20 mouse cellular contexts compared by ENCODE assay signal in genomic region chr6:148548138-148548778, GRCm38 (mm10).
DNase-seq lines count a peak whose midpoint lies in the region; ATAC-seq and TF ChIP-seq lines count a peak whose summit lies in the region.
"Had no signal": no experiment of that assay in that cellular context is flagged by ENCODE, and none has a peak within 500 bp of the region (broad histone marks: within the 10 kb centered on the region; RNA-seq: fewer than 3 reads in every experiment).

No protein-coding gene starts in this region.

- H3K27ac ChIP-seq in heart, embryonic 13.5 days (replicated peaks) = peak overlapping the region; percentile 20; the same call in 1 of the 2 replicates
- no peak overlapping the region for H3K27ac ChIP-seq in heart, adult 2 months
- H3K27ac ChIP-seq in lung, embryonic 15.5 days = no peak overlapping the region
- no peak overlapping the region for H3K27ac ChIP-seq in stomach, embryonic 16.5 days (ENCODE audit: low read length)
- H3K27ac ChIP-seq in forebrain, embryonic 16.5 days (ENCODE audit: low read length) = no peak overlapping the region
- H3K27ac ChIP-seq: embryonic facial prominence, embryonic 10.5 days; forebrain, embryonic 13.5 days; gastrocnemius, adult 2 months; hindbrain, embryonic 10.5 days; hindbrain, embryonic 14.5 days had no signal

- TF ChIP-seq EP300 in heart, adult 2 months (IDR thresholded peaks at IDR 0.05; ENCODE audit: insufficient read depth, low read depth, low read length) = no peak

- no peak for DNase-seq in heart, adult 2 months
- DNase-seq in lung, postnatal 36 days = no peak
- no peak for DNase-seq in thymus, postnatal 25 days
- DNase-seq: adrenal gland, adult 2 months; adrenal gland, postnatal 25 days; cerebellum, adult 18-20 months; cerebellum, adult 9-11 months; cerebellum, postnatal 36 days; gastrocnemius, adult 2 months; gastrocnemius, postnatal 25 days; heart, postnatal 14 days had no signal

- H3K4me2 ChIP-seq in heart, embryonic 13.5 days = no peak overlapping the region
- H3K4me2 ChIP-seq in lung, embryonic 15.5 days = no peak overlapping the region
- H3K4me2 ChIP-seq in stomach, embryonic 16.5 days (ENCODE audit: low read depth, low read length) = no peak overlapping the region
- H3K4me2 ChIP-seq in forebrain, embryonic 16.5 days (ENCODE audit: low read length) = no peak overlapping the region
- H3K4me2 ChIP-seq: forebrain, embryonic 13.5 days; hindbrain, embryonic 14.5 days had no signal

- H3K4me1 ChIP-seq in heart, embryonic 13.5 days = peaks cover 34% of the 10 kb centered on the region
- H3K4me1 ChIP-seq in heart, adult 2 months (ENCODE audit: control insufficient read depth, insufficient read depth, low read length) = no peaks in the 10 kb centered on the region
- H3K4me1 ChIP-seq in lung, embryonic 15.5 days = no peaks in the 10 kb centered on the region
- H3K4me1 ChIP-seq in stomach, embryonic 16.5 days (ENCODE audit: control insufficient read depth, insufficient read depth, low read length) = peaks cover 7% of the 10 kb centered on the region; the same call in 1 of the 2 replicates
- no peaks in the 10 kb centered on the region for H3K4me1 ChIP-seq in forebrain, embryonic 16.5 days (replicated peaks; ENCODE audit: control insufficient read depth, insufficient read depth, low read length)
- H3K4me1 ChIP-seq: embryonic facial prominence, embryonic 10.5 days; forebrain, embryonic 13.5 days; hindbrain, embryonic 10.5 days had no signal

- no peaks in the 10 kb centered on the region for H3K27me3 ChIP-seq in heart, embryonic 13.5 days (replicated peaks)
- H3K27me3 ChIP-seq in heart, adult 2 months (ENCODE audit: control insufficient read depth, insufficient read depth, low read length) = no peaks in the 10 kb centered on the region; the same call in 1 of the 2 replicates
- H3K27me3 ChIP-seq in lung, embryonic 15.5 days = no peaks in the 10 kb centered on the region
- H3K27me3 ChIP-seq in stomach, embryonic 16.5 days (ENCODE audit: control insufficient read depth, insufficient read depth, low read length) = no peaks in the 10 kb centered on the region
- H3K27me3 ChIP-seq in forebrain, embryonic 16.5 days (replicated peaks; ENCODE audit: control insufficient read depth, insufficient read depth, low read length) = no peaks in the 10 kb centered on the region
- H3K27me3 ChIP-seq: forebrain, embryonic 13.5 days had no signal

- H3K9ac ChIP-seq in heart, embryonic 13.5 days = no peak overlapping the region
- H3K9ac ChIP-seq in heart, adult 2 months (ENCODE audit: low read depth, low read length) = no peak overlapping the region
- no peak overlapping the region for H3K9ac ChIP-seq in lung, embryonic 15.5 days
- H3K9ac ChIP-seq in stomach, embryonic 16.5 days (ENCODE audit: low read length) = no peak overlapping the region
- no peak overlapping the region for H3K9ac ChIP-seq in forebrain, embryonic 16.5 days (replicated peaks; ENCODE audit: low read depth, low read length)
- H3K9ac ChIP-seq: forebrain, embryonic 13.5 days; hindbrain, embryonic 14.5 days had no signal

- no peak overlapping the region for H3K4me3 ChIP-seq in heart, embryonic 13.5 days
- H3K4me3 ChIP-seq in heart, adult 2 months = no peak overlapping the region
- no peak overlapping the region for H3K4me3 ChIP-seq in lung, embryonic 15.5 days
- H3K4me3 ChIP-seq in stomach, embryonic 16.5 days (replicated peaks; ENCODE audit: low read length) = no peak overlapping the region
- no peak overlapping the region for H3K4me3 ChIP-seq in forebrain, embryonic 16.5 days (replicated peaks; ENCODE audit: low read length)
- H3K4me3 ChIP-seq: embryonic facial prominence, embryonic 10.5 days; forebrain, embryonic 13.5 days; gastrocnemius, adult 2 months; hindbrain, embryonic 10.5 days had no signal

- H3K36me3 ChIP-seq in heart, embryonic 13.5 days = no peaks in the 10 kb centered on the region
- H3K36me3 ChIP-seq in heart, adult 2 months (ENCODE audit: control insufficient read depth, insufficient read depth, low read length) = no peaks in the 10 kb centered on the region
- no peaks in the 10 kb centered on the region for H3K36me3 ChIP-seq in lung, embryonic 15.5 days
- no peaks in the 10 kb centered on the region for H3K36me3 ChIP-seq in stomach, embryonic 16.5 days (ENCODE audit: control insufficient read depth, insufficient read depth, low read length)
- H3K36me3 ChIP-seq in forebrain, embryonic 16.5 days (ENCODE audit: control insufficient read depth, insufficient read depth) = no peaks in the 10 kb centered on the region
- H3K36me3 ChIP-seq: embryonic facial prominence, embryonic 10.5 days; hindbrain, embryonic 10.5 days had no signal

- ATAC-seq in heart, embryonic 13.5 days (ENCODE audit: extremely low read depth, insufficient number of reproducible peaks, low FRiP score, low TSS enrichment) = no peak
- ATAC-seq in lung, embryonic 15.5 days (ENCODE audit: borderline replicate concordance, extremely low read depth, low FRiP score, low TSS enrichment) = peak; percentile 54; the same call in 1 of the 2 replicates
- ATAC-seq in stomach, embryonic 16.5 days (ENCODE audit: insufficient read depth, low FRiP score) = peak; percentile 74
- no peak for ATAC-seq in forebrain, embryonic 16.5 days
- ATAC-seq: forebrain, embryonic 13.5 days; intestine, embryonic 16.5 days had no signal

- TF ChIP-seq CTCF in heart, adult 2 months (IDR thresholded peaks at IDR 0.05) = no peak

- H3K9me3 ChIP-seq in heart, embryonic 13.5 days = no peaks in the 10 kb centered on the region
- H3K9me3 ChIP-seq in lung, embryonic 15.5 days = no peaks in the 10 kb centered on the region
- H3K9me3 ChIP-seq in stomach, embryonic 16.5 days (replicated peaks; ENCODE audit: control insufficient read depth, low read length) = no peaks in the 10 kb centered on the region
- no peaks in the 10 kb centered on the region for H3K9me3 ChIP-seq in forebrain, embryonic 16.5 days (ENCODE audit: control insufficient read depth, low read length)
- H3K9me3 ChIP-seq: embryonic facial prominence, embryonic 10.5 days; forebrain, embryonic 13.5 days; hindbrain, embryonic 10.5 days had no signal

- no peak for TF ChIP-seq POLR2A in heart, adult 2 months (IDR thresholded peaks at IDR 0.05; ENCODE audit: insufficient read depth, low read depth, low read length)

- intact Hi-C loops in heart, adult 2 months (cut with DNase I) = no loop called here

- 30% methylated on average over 2 of the region's 2 CpGs for WGBS in heart, embryonic 13.5 days
- WGBS in heart, adult 2 months = 20% methylated on average over 2 of the region's 2 CpGs
- WGBS in lung, embryonic 15.5 days = 36% methylated on average over 2 of the region's 2 CpGs
- WGBS in stomach, embryonic 16.5 days = 44% methylated on average over 2 of the region's 2 CpGs
- 80% methylated on average over 2 of the region's 2 CpGs for WGBS in forebrain, embryonic 16.5 days

- no peaks in the 10 kb centered on the region for H3K79me2 ChIP-seq in heart, adult 2 months (replicated peaks; ENCODE audit: control insufficient read depth, insufficient read depth, low read length)

Comparison
In these comparisons a context has a peak if more than half of its experiments do, and no peak if none do; other contexts are left out.
1. ATAC-seq: peak in lung, embryonic 15.5 days (single experiment) and stomach, embryonic 16.5 days (single experiment); none in heart, embryonic 13.5 days (single experiment) and forebrain, embryonic 16.5 days (single experiment).